Mouse (Mus musculus): ENCODE measurements around the gene Wfdc15b. TPM values are rescaled to one million over a fixed set of nuclear protein-coding genes. Genes with fewer than 3 reads are reported as not detected.

The Wfdc15b gene
- polyA plus RNA-seq, 1 experiment, result not detected

- Histone ChIP-seq H3K4me1 (ENCODE audit: control insufficient read depth, insufficient read depth, low read length) (no peaks in the 10 kb centered on the region), H3K4me3 (ENCODE audit: insufficient read depth, low read length) (no peak within 1 kb of the TSS), H3K27ac (ENCODE audit: insufficient read depth, low read length) (no peak within 1 kb of the TSS)
- no peak for TF ChIP-seq CTCF (IDR thresholded peaks at IDR 0.05; ENCODE audit: extremely low read depth, insufficient read depth, low read length)
- no peak for TF ChIP-seq POLR2A (IDR thresholded peaks at IDR 0.05; ENCODE audit: extremely low read depth, insufficient read depth, low read length)
These were observed 21.7 kb downstream of the Wfdc15b start, which contains the start of gene Wfdc15a for GRCm38 (mm10) chr2:164199626-164200327. Gene Wfdc15a, minus strand, starts transcription at chr2:164200130.

DNA sequence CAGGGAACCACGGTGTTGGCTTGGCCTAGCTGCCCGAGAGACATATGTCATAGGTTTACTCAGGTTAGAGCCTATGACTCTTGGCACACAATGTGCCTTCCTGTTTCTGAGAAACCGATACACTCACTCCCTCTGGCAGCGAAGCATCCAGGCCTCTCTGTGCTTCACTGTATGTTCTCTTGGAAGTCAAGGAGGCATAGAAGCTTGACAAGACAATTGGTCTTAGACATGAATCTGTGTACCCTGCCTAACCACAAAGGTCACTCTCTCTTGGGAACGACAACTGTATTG is 24.8 kb downstream of the Wfdc15b start:
- Histone ChIP-seq H3K4me1 (ENCODE audit: control insufficient read depth, insufficient read depth, low read length) (no peaks in the 10 kb centered on the region), H3K27ac (ENCODE audit: insufficient read depth, low read length) (no peak overlapping the region), H3K4me3 (ENCODE audit: insufficient read depth, low read length) (no peak overlapping the region)
- TF ChIP-seq CTCF (IDR thresholded peaks at IDR 0.05; ENCODE audit: extremely low read depth, insufficient read depth, low read length) (no peak), POLR2A (IDR thresholded peaks at IDR 0.05; ENCODE audit: extremely low read depth, insufficient read depth, low read length) (no peak)

- TF ChIP-seq POLR2A (IDR thresholded peaks at IDR 0.05; ENCODE audit: extremely low read depth, insufficient read depth, low read length), result no peak
- no peak for TF ChIP-seq CTCF (IDR thresholded peaks at IDR 0.05; ENCODE audit: extremely low read depth, insufficient read depth, low read length)
- Histone ChIP-seq H3K4me1 (ENCODE audit: control insufficient read depth, insufficient read depth, low read length) (no peaks in the 10 kb centered on the region), H3K4me3 (ENCODE audit: insufficient read depth, low read length) (no peak overlapping the region), H3K27ac (ENCODE audit: insufficient read depth, low read length) (no peak overlapping the region)
These were observed 25.3 kb downstream of the Wfdc15b start for GRCm38 (mm10) chr2:164195971-164196699.

DNA sequence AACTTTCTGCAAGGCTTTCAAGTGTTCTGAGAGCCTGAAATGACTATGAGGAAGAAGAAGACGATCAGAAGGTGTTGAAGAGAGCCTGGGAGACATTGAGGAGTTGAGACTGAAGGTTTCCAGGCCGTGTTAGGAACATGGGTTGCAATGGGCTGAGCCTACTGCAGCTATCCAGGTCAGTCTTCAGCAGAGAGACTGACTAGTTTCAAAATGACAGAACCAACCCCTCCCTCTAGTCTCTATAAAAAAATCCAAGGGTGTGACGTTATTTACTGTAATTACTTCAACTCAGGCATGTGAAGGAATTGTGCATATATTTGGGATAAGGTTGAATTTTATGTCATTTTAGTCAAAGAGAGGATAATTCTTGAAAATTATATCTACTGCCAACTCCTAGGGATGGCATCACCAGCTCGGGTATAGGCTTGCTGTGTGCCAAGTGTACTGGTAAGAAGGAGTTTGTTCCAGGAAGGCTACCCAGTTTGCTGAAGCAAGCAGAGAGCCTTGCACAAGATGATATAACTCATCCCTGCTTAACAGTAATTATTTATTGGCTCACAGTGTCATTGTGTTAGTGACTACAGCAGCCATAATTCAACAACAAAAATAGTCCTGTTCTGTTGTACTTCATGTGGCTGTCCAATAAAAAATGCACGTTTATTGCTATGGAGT is 26.4 kb downstream of the Wfdc15b start:
- Histone ChIP-seq H3K4me3 (ENCODE audit: insufficient read depth, low read length) (no peak overlapping the region), H3K27ac (ENCODE audit: insufficient read depth, low read length) (no peak overlapping the region), H3K4me1 (ENCODE audit: control insufficient read depth, insufficient read depth, low read length) (no peaks in the 10 kb centered on the region)
- TF ChIP-seq CTCF (IDR thresholded peaks at IDR 0.05; ENCODE audit: extremely low read depth, insufficient read depth, low read length) (no peak), POLR2A (IDR thresholded peaks at IDR 0.05; ENCODE audit: extremely low read depth, insufficient read depth, low read length) (no peak)

- H3K27ac ChIP-seq (ENCODE audit: insufficient read depth, low read length), result no peak overlapping the region
- no peaks in the 10 kb centered on the region for H3K4me1 ChIP-seq (ENCODE audit: control insufficient read depth, insufficient read depth, low read length)
- TF ChIP-seq POLR2A (IDR thresholded peaks at IDR 0.05; ENCODE audit: extremely low read depth, insufficient read depth, low read length) (no peak), CTCF (IDR thresholded peaks at IDR 0.05; ENCODE audit: extremely low read depth, insufficient read depth, low read length) (no peak)
- no peak overlapping the region for H3K4me3 ChIP-seq (ENCODE audit: insufficient read depth, low read length)
These were observed 29.2 kb downstream of the Wfdc15b start for GRCm38 (mm10) chr2:164192279-164192678.

DNA sequence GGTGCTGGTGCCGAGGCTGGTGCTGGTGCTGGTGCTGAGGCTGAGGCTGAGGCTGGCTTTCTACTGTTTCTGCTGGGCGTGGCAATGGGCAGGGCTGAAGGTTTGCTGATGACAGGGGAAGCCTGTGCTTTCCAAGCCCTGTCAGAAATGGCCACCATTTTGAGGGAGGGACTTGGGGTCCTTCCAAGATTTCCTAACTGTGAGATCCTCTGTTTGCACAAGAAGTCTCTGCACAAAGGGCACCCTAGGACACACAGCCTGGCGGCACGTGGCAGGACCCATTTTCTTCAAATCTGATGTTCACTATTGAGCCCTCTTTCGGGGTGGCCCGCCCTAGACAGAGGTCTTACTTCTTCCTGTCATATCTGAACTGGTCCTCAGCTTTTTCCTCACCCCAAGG is 30.9 kb downstream of the Wfdc15b start, which contains the start of gene Wfdc12:
Wfdc12 (minus strand) TSS at position 33 of the 400 bp plus-strand sequence.
- TF ChIP-seq CTCF (IDR thresholded peaks at IDR 0.05; ENCODE audit: extremely low read depth, insufficient read depth, low read length) (no peak), POLR2A (IDR thresholded peaks at IDR 0.05; ENCODE audit: extremely low read depth, insufficient read depth, low read length) (no peak)
- H3K4me1 ChIP-seq (ENCODE audit: control insufficient read depth, insufficient read depth, low read length), result no peaks in the 10 kb centered on the region
- H3K4me3 ChIP-seq (ENCODE audit: insufficient read depth, low read length), result no peak within 1 kb of the TSS
- H3K27ac ChIP-seq (ENCODE audit: insufficient read depth, low read length), result no peak within 1 kb of the TSS

GRCm38 (mm10) chr2:164188722-164189121 is 32.7 kb downstream of the Wfdc15b start:
- no peaks in the 10 kb centered on the region for H3K4me1 ChIP-seq (ENCODE audit: control insufficient read depth, insufficient read depth, low read length)
- H3K27ac ChIP-seq (ENCODE audit: insufficient read depth, low read length), result no peak overlapping the region
- TF ChIP-seq POLR2A (IDR thresholded peaks at IDR 0.05; ENCODE audit: extremely low read depth, insufficient read depth, low read length) (no peak), CTCF (IDR thresholded peaks at IDR 0.05; ENCODE audit: extremely low read depth, insufficient read depth, low read length) (peak; percentile 32)
- no peak overlapping the region for H3K4me3 ChIP-seq (ENCODE audit: insufficient read depth, low read length)

- TF ChIP-seq POLR2A (IDR thresholded peaks at IDR 0.05; ENCODE audit: extremely low read depth, insufficient read depth, low read length), result no peak
- TF ChIP-seq CTCF (IDR thresholded peaks at IDR 0.05; ENCODE audit: extremely low read depth, insufficient read depth, low read length), result no peak
- no peaks in the 10 kb centered on the region for H3K4me1 ChIP-seq (ENCODE audit: control insufficient read depth, insufficient read depth, low read length)
- H3K27ac ChIP-seq (ENCODE audit: insufficient read depth, low read length), result no peak overlapping the region
- no peak overlapping the region for H3K4me3 ChIP-seq (ENCODE audit: insufficient read depth, low read length)
These were observed 37.2 kb downstream of the Wfdc15b start for GRCm38 (mm10) chr2:164184145-164184719.

GRCm38 (mm10) chr2:164183340-164183739 is 38.1 kb downstream of the Wfdc15b start:
- TF ChIP-seq CTCF (IDR thresholded peaks at IDR 0.05; ENCODE audit: extremely low read depth, insufficient read depth, low read length) (no peak), POLR2A (IDR thresholded peaks at IDR 0.05; ENCODE audit: extremely low read depth, insufficient read depth, low read length) (no peak)
- H3K4me3 ChIP-seq (ENCODE audit: insufficient read depth, low read length), result no peak overlapping the region

More at GRCm38 (mm10) chr2:164183340-164183739, 38.1 kb downstream of the Wfdc15b start:
- H3K4me1 ChIP-seq (ENCODE audit: control insufficient read depth, insufficient read depth, low read length), result no peaks in the 10 kb centered on the region
- no peak overlapping the region for H3K27ac ChIP-seq (ENCODE audit: insufficient read depth, low read length)
